Mouse (Mus musculus) midbrain, embryonic 15.5 days (tissue): ENCODE results near the gene Cpne1. TPM values are rescaled to one million over a fixed set of nuclear protein-coding genes. Genes with fewer than 3 reads are reported as not detected.

Experiments used
- ATAC-seq: fragments of 200-750 bp; cut with Nextera tagmentation; replicated peaks from 2 replicates; pipeline ENCODE4 v1.8.0; 2017; ENCODE audit warnings: moderate TSS enrichment
- H3K27ac ChIP-seq: fragments of 300-500 bp; sonication (generic); 2 replicates; pipeline ENCODE4 v1.5.1; 2015; ENCODE audit warnings: mild to moderate bottlenecking, inconsistent platforms
- H3K27me3 ChIP-seq: fragments of 300-500 bp; sonication (generic); replicated peaks from 2 replicates; pipeline ENCODE4 v1.6.1; 2015; ENCODE audit warnings: inconsistent platforms
- H3K36me3 ChIP-seq: fragments of 300-500 bp; sonication (generic); replicated peaks from 2 replicates; pipeline ENCODE4 v1.6.1; 2015; ENCODE audit warnings: inconsistent platforms
- H3K4me1 ChIP-seq: fragments of 300-500 bp; sonication (generic); 2 replicates; pipeline ENCODE4 v1.6.1; 2015; ENCODE audit warnings: inconsistent platforms
- H3K4me2 ChIP-seq: fragments of 300-500 bp; sonication (generic); 2 replicates; pipeline ENCODE4 v1.6.1; 2015; ENCODE audit warnings: inconsistent platforms, mild to moderate bottlenecking, moderate library complexity
- H3K4me3 ChIP-seq: fragments of 300-500 bp; sonication (generic); 2 replicates; pipeline ENCODE4 v1.5.1; 2015; ENCODE audit warnings: mild to moderate bottlenecking, inconsistent platforms
- H3K9ac ChIP-seq: fragments of 300-500 bp; sonication (generic); 2 replicates; pipeline ENCODE4 v1.6.1; 2015; ENCODE audit warnings: mild to moderate bottlenecking, inconsistent platforms
- H3K9me3 ChIP-seq: fragments of 300-500 bp; sonication (generic); 2 replicates; pipeline ENCODE4 v1.6.1; 2016; ENCODE audit warnings: inconsistent platforms
- WGBS: fragments of 180-500 bp; shearing (Covaris S2); methylation state at CpG from one replicate; pipeline ENCODE4 v1.1.7; 2015; ENCODE audit warnings: mixed read lengths; 5-methylcytosine and 5-hydroxymethylcytosine counted together
- polyA plus RNA-seq: library from polyadenylated mRNA; unstranded; fragments of >200 nt; fragmentation: Nextera tagmentation; extraction: Ambion mirVana; gene quantifications from 2 replicates; pipeline ENCODE4 v1.2.1, GENCODE M21; 2015

The Cpne1 gene
- polyA plus RNA-seq: 27.5 and 29.6 TPM in 2 replicates

GRCm38 (mm10) chr2:156111358-156112079, at the start of gene Cpne1, which contains the start of gene Rbm12:
Gene Cpne1, minus strand, starts transcription at chr2:156111965.
Gene Rbm12, minus strand, starts transcription at chr2:156111978.
- under 1% methylated on average over 69 of the region's 74 CpGs for WGBS
- ATAC-seq: peak; percentile 96
- Histone ChIP-seq H3K36me3 (no peaks in the 10 kb centered on the region), H3K4me1 (peaks cover 16% of the 10 kb centered on the region), H3K4me3 (peak within 1 kb of the TSS; percentile 70), H3K27ac (peak within 1 kb of the TSS; percentile 84), H3K9me3 (no peaks in the 10 kb centered on the region), H3K4me2 (peak within 1 kb of the TSS; percentile 53), H3K27me3 (no peaks in the 10 kb centered on the region), H3K9ac (peak within 1 kb of the TSS; percentile 85)

- Histone ChIP-seq H3K9ac (no peak overlapping the region), H3K27me3 (no peaks in the 10 kb centered on the region), H3K9me3 (no peaks in the 10 kb centered on the region), H3K36me3 (peaks cover 49% of the 10 kb centered on the region), H3K4me2 (no peak overlapping the region), H3K4me1 (no peaks in the 10 kb centered on the region), H3K4me3 (no peak overlapping the region), H3K27ac (no peak overlapping the region)
- ATAC-seq: no peak
Observed at GRCm38 (mm10) chr2:156151538-156151937, 39.8 kb upstream of the Cpne1 start.

DNA sequence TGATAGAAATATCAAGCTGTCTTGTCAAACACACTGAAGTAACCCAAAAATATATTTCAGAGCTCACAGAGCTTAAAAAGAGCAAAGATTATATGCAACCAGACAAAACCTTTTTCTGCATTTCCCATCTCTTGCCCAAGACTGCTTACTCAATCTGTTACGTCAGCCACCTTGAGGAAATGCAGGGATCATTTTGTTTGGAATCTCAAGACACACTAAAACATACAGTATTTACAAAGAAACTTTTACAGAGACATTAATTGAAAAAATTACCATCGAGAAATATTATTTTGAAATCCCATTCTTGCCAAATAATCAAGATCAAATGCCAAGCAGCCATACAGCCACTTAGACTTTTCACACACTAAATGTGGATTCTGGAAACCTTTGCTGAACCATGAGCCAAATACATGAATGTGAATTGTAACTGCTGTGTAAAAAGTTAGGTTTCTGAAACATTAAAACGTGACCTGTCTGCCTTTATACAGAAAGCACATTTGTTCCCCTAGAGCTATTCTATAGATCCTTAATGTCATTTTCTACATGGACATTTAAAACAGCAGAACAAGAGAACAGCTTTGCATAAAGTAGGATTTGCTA, 35.7 kb upstream of the Cpne1 start:
- WGBS: 90% methylated on average over 3 of the region's 3 CpGs
- Histone ChIP-seq H3K4me2 (no peak overlapping the region), H3K9ac (no peak overlapping the region), H3K4me1 (peaks cover 19% of the 10 kb centered on the region), H3K36me3 (peaks cover 36% of the 10 kb centered on the region), H3K9me3 (no peaks in the 10 kb centered on the region), H3K27me3 (no peaks in the 10 kb centered on the region), H3K4me3 (no peak overlapping the region), H3K27ac (no peak overlapping the region)
- no peak for ATAC-seq

DNA sequence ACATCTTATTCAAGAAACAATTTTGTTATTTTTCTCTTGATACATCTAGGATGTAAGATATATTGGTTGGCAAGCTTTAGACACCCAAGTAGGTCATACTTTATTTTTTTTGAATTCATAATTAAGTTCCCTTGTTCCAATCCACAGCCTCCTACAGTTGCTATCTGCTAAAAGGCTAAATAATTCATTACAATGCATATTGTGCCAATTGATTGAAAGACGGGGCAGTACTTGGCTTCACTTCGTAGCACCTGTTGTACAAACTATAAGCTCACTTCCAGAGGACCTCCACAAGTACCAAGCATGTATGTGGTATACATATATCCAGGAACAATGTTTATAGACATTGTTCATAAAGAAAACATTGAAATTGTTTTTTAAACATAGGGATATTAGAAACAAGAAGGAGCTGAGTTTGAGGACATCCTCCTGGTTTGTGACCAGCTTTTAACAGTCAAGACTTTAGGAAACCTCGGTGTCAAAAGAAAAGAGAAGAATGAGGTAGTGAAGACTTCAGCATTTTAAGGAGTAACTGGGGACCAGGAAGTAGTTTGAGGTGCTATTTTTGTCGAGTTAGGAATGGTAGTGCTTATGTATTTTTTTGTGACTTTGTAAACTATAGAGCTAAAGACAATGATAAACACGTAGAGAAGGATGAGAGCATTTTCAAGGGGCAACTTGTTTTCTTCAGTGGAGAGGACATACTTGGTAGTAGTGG, 34.7 kb upstream of the Cpne1 start:
- Histone ChIP-seq H3K4me2 (no peak overlapping the region), H3K4me3 (no peak overlapping the region), H3K27me3 (no peaks in the 10 kb centered on the region), H3K4me1 (peaks cover 19% of the 10 kb centered on the region), H3K36me3 (peaks cover 36% of the 10 kb centered on the region), H3K9ac (no peak overlapping the region), H3K9me3 (no peaks in the 10 kb centered on the region), H3K27ac (no peak overlapping the region)
- no peak for ATAC-seq
- 62% methylated on average over 5 of the region's 5 CpGs for WGBS

- H3K9me3 ChIP-seq: no peaks in the 10 kb centered on the region
- H3K4me3 ChIP-seq: no peak overlapping the region
- 66% methylated on average over 11 of the region's 11 CpGs for WGBS
- no peaks in the 10 kb centered on the region for H3K27me3 ChIP-seq
- H3K27ac ChIP-seq: no peak overlapping the region
- peaks cover 19% of the 10 kb centered on the region for H3K4me1 ChIP-seq
- peak overlapping the region; percentile 72 for H3K4me2 ChIP-seq
- peaks cover 36% of the 10 kb centered on the region for H3K36me3 ChIP-seq
- no peak for ATAC-seq
- no peak overlapping the region for H3K9ac ChIP-seq
Observed at GRCm38 (mm10) chr2:156145486-156146130, 33.8 kb upstream of the Cpne1 start.

DNA sequence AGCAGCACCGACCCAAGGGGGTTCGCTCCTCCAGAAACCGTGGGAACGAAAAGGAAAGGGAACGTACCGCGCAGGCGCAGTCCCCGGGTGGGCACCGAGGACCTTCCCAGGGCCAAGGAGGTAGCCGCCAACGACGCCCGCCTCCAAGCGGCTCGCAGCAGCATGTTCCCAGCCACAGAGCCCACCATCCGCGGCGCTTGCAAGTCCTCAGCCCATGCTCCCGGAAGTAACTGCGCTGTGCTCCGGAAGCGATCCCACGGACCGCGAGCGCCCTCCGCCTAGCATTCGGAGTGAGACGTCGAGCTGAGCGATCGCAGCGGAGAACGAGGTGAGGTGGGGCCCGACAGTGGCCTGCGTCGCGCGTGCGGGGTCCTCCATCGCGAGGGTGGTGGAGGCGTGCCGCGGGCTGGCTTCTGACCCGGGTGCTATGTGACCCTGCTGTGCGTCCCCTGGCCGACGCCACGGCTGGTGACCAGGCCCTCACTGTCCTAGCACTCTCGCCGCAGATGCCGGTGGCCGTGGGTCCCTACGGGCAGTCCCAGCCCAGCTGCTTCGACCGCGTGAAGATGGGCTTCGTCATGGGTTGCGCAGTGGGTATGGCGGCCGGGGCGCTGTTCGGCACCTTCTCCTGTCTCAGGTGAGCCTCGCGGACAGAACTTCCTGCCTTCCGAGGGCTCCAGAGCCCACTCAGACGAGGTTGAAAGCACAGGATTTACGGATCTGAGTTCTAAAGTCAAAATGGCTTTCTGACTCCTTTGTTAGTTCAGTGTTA, 32.4 kb upstream of the Cpne1 start, which contains the start of the genes Romo1 and Nfs1:
TSS of gene Romo1 (plus strand) at position 87 of the 772 bp plus-strand sequence.
TSS of gene Nfs1 (minus strand) at position 234 of the 772 bp plus-strand sequence.
- H3K9me3 ChIP-seq: no peaks in the 10 kb centered on the region
- H3K27ac ChIP-seq: peak within 1 kb of the TSS; percentile 92
- peak within 1 kb of the TSS; percentile 82 for H3K4me3 ChIP-seq
- no peaks in the 10 kb centered on the region for H3K27me3 ChIP-seq
- peak; percentile 99 for ATAC-seq
- under 1% methylated on average over 70 of the region's 70 CpGs for WGBS
- H3K9ac ChIP-seq: peak within 1 kb of the TSS; percentile 76
- H3K36me3 ChIP-seq: peaks cover 26% of the 10 kb centered on the region
- H3K4me1 ChIP-seq: peaks cover 19% of the 10 kb centered on the region
- peak within 1 kb of the TSS; percentile 72 for H3K4me2 ChIP-seq

DNA sequence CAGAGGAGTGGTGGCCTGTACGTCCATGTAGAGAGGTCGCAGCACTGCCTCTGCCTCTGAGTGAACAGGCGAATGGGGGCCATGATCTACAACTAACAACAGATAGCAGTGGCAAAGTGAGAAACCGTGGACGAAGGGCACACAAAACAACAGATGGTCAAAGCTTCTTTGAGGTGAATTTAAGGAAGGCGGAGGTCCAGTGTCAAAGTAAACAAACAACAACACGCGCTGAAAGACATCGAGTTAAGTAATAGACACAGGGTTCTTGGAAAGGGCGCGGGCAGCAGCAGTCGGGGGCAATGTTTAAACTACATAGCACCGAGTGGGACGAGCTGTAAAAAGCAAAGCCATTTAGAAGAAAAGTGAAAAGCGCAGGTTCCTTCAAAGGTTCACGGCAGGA, 31.6 kb upstream of the Cpne1 start:
- Histone ChIP-seq H3K27me3 (no peaks in the 10 kb centered on the region), H3K4me3 (peak overlapping the region; percentile 82), H3K36me3 (peaks cover 20% of the 10 kb centered on the region), H3K4me2 (peak overlapping the region; percentile 72), H3K4me1 (peaks cover 19% of the 10 kb centered on the region), H3K9ac (peak overlapping the region; percentile 76), H3K27ac (peak overlapping the region; percentile 92), H3K9me3 (no peaks in the 10 kb centered on the region)
- ATAC-seq: no peak
- 2% methylated on average over 16 of the region's 16 CpGs for WGBS

GRCm38 (mm10) chr2:156142820-156143219, 31.1 kb upstream of the Cpne1 start:
- Histone ChIP-seq H3K9ac (peak overlapping the region; percentile 76; the same call in 1 of the 2 replicates), H3K4me3 (peak overlapping the region; percentile 82), H3K36me3 (peaks cover 15% of the 10 kb centered on the region), H3K27me3 (no peaks in the 10 kb centered on the region), H3K9me3 (no peaks in the 10 kb centered on the region), H3K4me1 (peaks cover 19% of the 10 kb centered on the region), H3K4me2 (peak overlapping the region; percentile 72), H3K27ac (peak overlapping the region; percentile 92; the same call in 1 of the 2 replicates)
- WGBS: 77% methylated on average over 2 of the region's 2 CpGs
- ATAC-seq: no peak

- no peaks in the 10 kb centered on the region for H3K9me3 ChIP-seq
- no peak overlapping the region for H3K4me2 ChIP-seq
- no peak overlapping the region for H3K27ac ChIP-seq
- H3K27me3 ChIP-seq: no peaks in the 10 kb centered on the region
- no peak overlapping the region for H3K9ac ChIP-seq
- H3K4me3 ChIP-seq: no peak overlapping the region
- ATAC-seq: no peak
- 91% methylated on average over 6 of the region's 6 CpGs for WGBS
- H3K36me3 ChIP-seq: peaks cover 11% of the 10 kb centered on the region; the same call in 1 of the 2 replicates
- H3K4me1 ChIP-seq: no peaks in the 10 kb centered on the region
Observed at GRCm38 (mm10) chr2:156135695-156136094, 23.9 kb upstream of the Cpne1 start.

- WGBS: 88% methylated on average over 5 of the region's 5 CpGs
- no peak for ATAC-seq
- H3K4me1 ChIP-seq: no peaks in the 10 kb centered on the region
Observed at GRCm38 (mm10) chr2:156134161-156134560, 22.4 kb upstream of the Cpne1 start.

GRCm38 (mm10) chr2:156126992-156127391, 15.2 kb upstream of the Cpne1 start, which contains the start of gene Gm28036:
Gene Gm28036, minus strand, starts transcription at chr2:156127092.
- 97% methylated on average over 5 of the region's 5 CpGs for WGBS
- Histone ChIP-seq H3K4me3 (no peak within 1 kb of the TSS), H3K36me3 (peaks cover 12% of the 10 kb centered on the region; the same call in 1 of the 2 replicates), H3K4me2 (no peak within 1 kb of the TSS), H3K27me3 (no peaks in the 10 kb centered on the region), H3K9ac (no peak within 1 kb of the TSS), H3K27ac (no peak within 1 kb of the TSS), H3K9me3 (no peaks in the 10 kb centered on the region), H3K4me1 (no peaks in the 10 kb centered on the region)
- no peak for ATAC-seq

More at GRCm38 (mm10) chr2:156134161-156134560, 22.4 kb upstream of the Cpne1 start:
- Histone ChIP-seq H3K27me3 (no peaks in the 10 kb centered on the region), H3K4me3 (no peak overlapping the region), H3K36me3 (peaks cover 11% of the 10 kb centered on the region; the same call in 1 of the 2 replicates), H3K4me2 (no peak overlapping the region), H3K9me3 (no peaks in the 10 kb centered on the region), H3K27ac (no peak overlapping the region), H3K9ac (no peak overlapping the region)
